Mouse (Mus musculus) stomach, postnatal 0 days (tissue): Measurements from ENCODE around the gene Olfr311.

Experiments used
- CTCF ChIP-seq: IDR thresholded peaks from 2 replicates; pipeline ENCODE4 v1.5.1; 2016; ENCODE audit warnings: antibody characterized with exemption, low read depth, mild to moderate bottlenecking, moderate library complexity
- EP300 ChIP-seq: optimal IDR thresholded peaks from 2 replicates; pipeline ENCODE3; 2016; ENCODE audit warnings: antibody characterized with exemption

- no peak for TF ChIP-seq EP300
- TF ChIP-seq CTCF = no peak
Measured at GRCm38 (mm10) chr11:58890511-58890910, 51.5 kb downstream of the Olfr311 start.
